Mouse (Mus musculus) ES-E14 (cell line): ENCODE measurements around the gene Pidd1. TPM values are rescaled to one million over a fixed set of nuclear protein-coding genes. Genes with fewer than 3 reads are reported as not detected.
A peak's percentile ranks its signal among the peaks of the same experiment; 100 is the strongest.

Experiments
- DNase-seq: peaks from one replicate; pipeline ENCODE4 v3.0.0-alpha.2; 2013; ENCODE audit warnings: low read depth, low spot score
- H3K27ac ChIP-seq: 2 replicates; pipeline ENCODE4 v1.5.1; 2012; ENCODE audit warnings: low read depth, mild to moderate bottlenecking, low read length, moderate library complexity, mixed read lengths; ENCODE audit not compliant: poor library complexity, insufficient read depth, severe bottlenecking
- H3K36me3 ChIP-seq: 2 replicates; pipeline ENCODE4 v1.6.1; 2012; ENCODE audit warnings: mild to moderate bottlenecking, low read length, moderate library complexity, mixed read lengths; ENCODE audit not compliant: control insufficient read depth, poor library complexity, insufficient read depth, severe bottlenecking
- H3K4me1 ChIP-seq, 2 experiments: fragments of 150-350 bp in 1 of 2; sonication (generic) in 1 of 2; 2 replicates each; pipeline ENCODE4 v1.6.1; 2012; ENCODE audit warnings: low read length in 2 of 2, mild to moderate bottlenecking in 1 of 2, mixed read lengths in 1 of 2; ENCODE audit not compliant: control insufficient read depth in 2 of 2, insufficient read depth in 2 of 2, poor library complexity in 1 of 2
- H3K4me3 ChIP-seq, 2 experiments: fragments of 150-350 bp in 1 of 2; sonication (generic) in 1 of 2; 2 replicates each; pipeline ENCODE4 v1.5.1; 2012; ENCODE audit warnings: low read length in 2 of 2, low read depth in 1 of 2, mild to moderate bottlenecking in 1 of 2, mixed read lengths in 1 of 2; ENCODE audit not compliant: insufficient read depth in 1 of 2, poor library complexity in 1 of 2, severe bottlenecking in 1 of 2
- H3K9ac ChIP-seq: 2 replicates; pipeline ENCODE4 v1.6.1; 2012; ENCODE audit warnings: low read depth, mild to moderate bottlenecking, low read length, mixed read lengths; ENCODE audit not compliant: poor library complexity, insufficient read depth, severe bottlenecking
- H3K9me3 ChIP-seq: fragments of 150-350 bp; sonication (generic); 2 replicates; pipeline ENCODE4 v1.6.1; 2012; ENCODE audit warnings: low read depth, mild to moderate bottlenecking, low read length; ENCODE audit not compliant: control insufficient read depth, insufficient read depth
- CHD2 ChIP-seq: IDR thresholded peaks from 2 replicates; pipeline ENCODE4 v1.6.1; 2014; ENCODE audit warnings: mild to moderate bottlenecking, low read depth, low read length, inconsistent platforms
- HCFC1 ChIP-seq: IDR thresholded peaks from 2 replicates; pipeline ENCODE4 v1.6.1; 2012; ENCODE audit warnings: low read length, inconsistent platforms, borderline replicate concordance; ENCODE audit not compliant: insufficient read depth
- MAFK ChIP-seq: IDR thresholded peaks from 2 replicates; pipeline ENCODE4 v1.6.1; 2014; ENCODE audit warnings: mild to moderate bottlenecking, low read depth, low read length, inconsistent platforms; ENCODE audit not compliant: insufficient read depth
- ZC3H11A ChIP-seq: IDR thresholded peaks from 2 replicates; pipeline ENCODE4 v1.6.1; 2012; ENCODE audit warnings: low read depth, mild to moderate bottlenecking, inconsistent platforms, low read length, borderline replicate concordance
- ZNF384 ChIP-seq: IDR thresholded peaks from 2 replicates; pipeline ENCODE4 v1.6.1; 2012; ENCODE audit warnings: low read depth, low read length, inconsistent platforms
- in situ Hi-C, 2 experiments: fragments of 600-800 bp; cut with MboI; formaldehyde crosslinking; loops; one replicate each; pipeline ENCODE4 v1.15.1; 2025; ENCODE audit warnings: low sequenced_read_pairs in 2 of 2, inconsistent platforms in 1 of 2; ENCODE audit not compliant: unreplicated experiment in 2 of 2
- total RNA-seq: library from RNA; depleted of rRNA; stranded (reverse); fragments of 300-350 nt; gene quantifications from 2 replicates; pipeline ENCODE4 v1.2.3, GENCODE M21; 2012

The Pidd1 gene
- total RNA-seq, 1 experiment = 23.4 TPM

- Histone ChIP-seq H3K36me3 (peaks cover 18% of the 10 kb centered on the region), H3K9me3 (no peaks in the 10 kb centered on the region), H3K4me3 (peak within 1 kb of the TSS; percentile 88 to 98), H3K9ac (peak within 1 kb of the TSS; percentile 89), H3K4me1 (peaks cover 0 to 15% of the 10 kb centered on the region in 2 experiments; a peak in 3 of 4 replicates), H3K27ac (peak within 1 kb of the TSS; percentile 64; the same call in 1 of the 2 replicates)
- DNase-seq = no peak
- in situ Hi-C loops = no loop called here
- TF ChIP-seq HCFC1 (peak; percentile 65; the same call in 1 of the 2 replicates), ZNF384 (no peak)
Measured at GRCm38 (mm10) chr7:141475011-141475804, 31.4 kb upstream of the Pidd1 start, which contains the start of the genes Polr2l and Tspan4. Polr2l (minus strand) TSS chr7:141475132. Tspan4 (plus strand) TSS chr7:141475240.

GRCm38 (mm10) chr7:141474160-141474559 lies 30.3 kb upstream of the Pidd1 start:
- H3K27ac ChIP-seq = no peak overlapping the region
- H3K4me1 ChIP-seq = peaks cover 0 to 23% of the 10 kb centered on the region in 2 experiments; a peak in 3 of 4 replicates
- in situ Hi-C loops = no loop called here
- peak overlapping the region; percentile 89 for H3K9ac ChIP-seq
- no peaks in the 10 kb centered on the region for H3K9me3 ChIP-seq
- peaks cover 27% of the 10 kb centered on the region for H3K36me3 ChIP-seq
- no peak for DNase-seq
- H3K4me3 ChIP-seq = peak overlapping the region; percentile 88 to 98
- TF ChIP-seq ZC3H11A (no peak), ZNF384 (no peak), MAFK (no peak), HCFC1 (no peak), CHD2 (no peak)

- H3K9me3 ChIP-seq = no peaks in the 10 kb centered on the region
Measured at GRCm38 (mm10) chr7:141472763-141473162, 28.9 kb upstream of the Pidd1 start.

GRCm38 (mm10) chr7:141472226-141472625 lies 28.4 kb upstream of the Pidd1 start:
- TF ChIP-seq ZC3H11A (no peak), HCFC1 (no peak), CHD2 (no peak), ZNF384 (no peak), MAFK (no peak)
- DNase-seq = no peak
- no peak overlapping the region for H3K9ac ChIP-seq
- H3K4me1 ChIP-seq = peaks cover 0 to 32% of the 10 kb centered on the region in 2 experiments; a peak in 3 of 4 replicates
- no peak overlapping the region for H3K4me3 ChIP-seq
- in situ Hi-C loops = no loop called here
- H3K9me3 ChIP-seq = no peaks in the 10 kb centered on the region
- H3K36me3 ChIP-seq = peaks cover 29% of the 10 kb centered on the region
- no peak overlapping the region for H3K27ac ChIP-seq

More at GRCm38 (mm10) chr7:141472763-141473162, 28.9 kb upstream of the Pidd1 start:
- Histone ChIP-seq H3K36me3 (peaks cover 29% of the 10 kb centered on the region), H3K9ac (no peak overlapping the region), H3K4me3 (no peak overlapping the region), H3K4me1 (peaks cover 0 to 32% of the 10 kb centered on the region in 2 experiments; a peak in 3 of 4 replicates), H3K27ac (no peak overlapping the region)
- TF ChIP-seq CHD2 = no peak
- no peak for DNase-seq
- in situ Hi-C loops = no loop called here

GRCm38 (mm10) chr7:141471236-141471635 lies 27.4 kb upstream of the Pidd1 start:
- Histone ChIP-seq H3K36me3 (peaks cover 29% of the 10 kb centered on the region), H3K27ac (no peak overlapping the region), H3K4me1 (peaks cover 3 to 32% of the 10 kb centered on the region in 2 experiments; a peak in 3 of 4 replicates), H3K9me3 (no peaks in the 10 kb centered on the region), H3K4me3 (no peak overlapping the region), H3K9ac (no peak overlapping the region)
- in situ Hi-C loops = no loop called here
- TF ChIP-seq CHD2 (no peak), ZNF384 (no peak), ZC3H11A (no peak), MAFK (no peak), HCFC1 (no peak)
- DNase-seq = no peak
